Mouse (Mus musculus): ENCODE measurements around the gene Gm49354. TPM values are rescaled to one million over a fixed set of nuclear protein-coding genes. Genes with fewer than 3 reads are reported as not detected.
"Not testable (repeated sequence)": the region's sequence is repeated elsewhere in the genome, so short reads cannot be mapped to it uniquely, and the experiment has no call there.

Gm49354 gene
- polyA plus RNA-seq, 1 experiment from 2014 or later: not detected

DNA sequence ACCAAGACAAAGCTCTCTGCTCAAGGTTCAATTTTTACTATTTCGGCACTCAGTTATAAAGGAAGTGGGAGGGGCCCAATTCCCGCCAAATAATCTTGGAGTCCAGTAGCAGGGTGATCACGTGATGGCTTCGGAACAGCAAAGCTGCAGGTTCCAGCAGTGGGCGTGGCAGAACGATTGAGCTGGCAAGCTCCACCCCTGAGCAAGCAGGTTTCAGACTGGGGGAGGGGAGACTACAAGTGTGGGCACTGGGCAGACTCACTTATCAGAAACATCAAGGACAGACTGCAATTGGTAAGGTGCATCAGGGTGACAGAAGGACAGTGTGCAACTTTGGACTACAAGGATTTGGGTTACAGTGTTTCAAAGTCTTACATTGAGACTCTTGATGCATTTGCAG is 47.7 kb downstream of the Gm49354 start:
- not testable (repeated sequence) for H3K4me2 ChIP-seq; H3K27me3 ChIP-seq; H3K9me3 ChIP-seq; ATAC-seq (ENCODE audit: insufficient number of reproducible peaks, insufficient read depth, low FRiP score, low TSS enrichment, low read depth); H3K9ac ChIP-seq (replicated peaks); H3K4me1 ChIP-seq (replicated peaks); H3K36me3 ChIP-seq; H3K4me3 ChIP-seq (replicated peaks); H3K27ac ChIP-seq
- 37% methylated on average over 6 of the region's 6 CpGs for WGBS

DNA sequence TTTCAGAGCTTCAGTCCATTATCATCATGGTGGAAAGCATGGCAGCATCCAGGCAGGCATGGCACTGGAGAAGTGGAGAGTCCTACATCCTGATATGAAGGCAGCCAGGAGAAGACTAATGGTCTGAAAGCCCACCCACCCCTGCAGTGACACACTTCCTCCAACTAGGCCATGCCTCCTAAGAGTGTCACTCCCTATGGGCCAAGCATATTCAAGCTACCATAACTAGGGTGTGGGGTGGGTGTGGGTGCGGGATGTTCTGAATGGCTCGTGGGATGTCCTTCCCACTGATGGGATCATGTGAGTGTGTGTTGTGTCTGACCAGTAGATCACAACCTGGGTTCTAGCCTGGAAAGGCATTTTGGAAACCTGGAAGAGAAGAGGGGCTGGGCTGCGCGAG is 48.1 kb downstream of the Gm49354 start:
- ATAC-seq (ENCODE audit: insufficient number of reproducible peaks, insufficient read depth, low FRiP score, low TSS enrichment, low read depth): no peak
- Histone ChIP-seq H3K27me3 (peaks cover 3% of the 10 kb centered on the region), H3K4me1 (replicated peaks) (no peaks in the 10 kb centered on the region), H3K9me3 (no peaks in the 10 kb centered on the region), H3K4me3 (replicated peaks) (no peak overlapping the region), H3K9ac (replicated peaks) (no peak overlapping the region), H3K27ac (no peak overlapping the region), H3K36me3 (no peaks in the 10 kb centered on the region), H3K4me2 (no peak overlapping the region)
- 79% methylated on average over 4 of the region's 4 CpGs for WGBS

DNA sequence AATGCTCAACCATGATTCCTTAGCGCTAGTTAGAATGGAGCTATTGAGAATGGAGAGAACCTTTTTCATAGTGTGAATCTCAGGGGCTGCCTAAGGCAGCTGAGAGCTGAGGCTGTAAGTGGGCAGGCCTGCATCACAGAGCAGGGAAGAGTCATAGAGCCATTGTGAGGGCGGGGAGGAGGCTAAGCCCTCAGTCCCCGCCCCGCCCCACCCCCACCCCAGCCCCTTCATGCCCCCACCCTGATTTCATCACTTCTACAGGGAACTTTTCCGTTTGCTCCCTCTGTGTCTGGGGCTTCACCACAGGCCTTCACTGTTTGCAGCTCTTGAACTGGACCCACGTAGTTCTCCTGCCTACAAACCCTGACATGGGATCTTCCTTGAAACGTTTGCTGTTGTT is 50.4 kb downstream of the Gm49354 start, which contains the start of gene Spata31d1d:
Gene Spata31d1d, minus strand, starts transcription at position 101 of the 400 bp plus-strand sequence.
- 44% methylated on average over 6 of the region's 7 CpGs for WGBS
- H3K27ac ChIP-seq: no peak within 1 kb of the TSS
- ATAC-seq (ENCODE audit: insufficient number of reproducible peaks, insufficient read depth, low FRiP score, low TSS enrichment, low read depth): no peak
- H3K9ac ChIP-seq (replicated peaks): no peak within 1 kb of the TSS
- peaks cover 2% of the 10 kb centered on the region; the same call in 1 of the 2 replicates for H3K4me1 ChIP-seq (replicated peaks)
- no peaks in the 10 kb centered on the region for H3K36me3 ChIP-seq
- H3K27me3 ChIP-seq: peaks cover 6% of the 10 kb centered on the region
- H3K4me3 ChIP-seq (replicated peaks): no peak within 1 kb of the TSS
- H3K9me3 ChIP-seq: no peaks in the 10 kb centered on the region
- no peak within 1 kb of the TSS for H3K4me2 ChIP-seq

DNA sequence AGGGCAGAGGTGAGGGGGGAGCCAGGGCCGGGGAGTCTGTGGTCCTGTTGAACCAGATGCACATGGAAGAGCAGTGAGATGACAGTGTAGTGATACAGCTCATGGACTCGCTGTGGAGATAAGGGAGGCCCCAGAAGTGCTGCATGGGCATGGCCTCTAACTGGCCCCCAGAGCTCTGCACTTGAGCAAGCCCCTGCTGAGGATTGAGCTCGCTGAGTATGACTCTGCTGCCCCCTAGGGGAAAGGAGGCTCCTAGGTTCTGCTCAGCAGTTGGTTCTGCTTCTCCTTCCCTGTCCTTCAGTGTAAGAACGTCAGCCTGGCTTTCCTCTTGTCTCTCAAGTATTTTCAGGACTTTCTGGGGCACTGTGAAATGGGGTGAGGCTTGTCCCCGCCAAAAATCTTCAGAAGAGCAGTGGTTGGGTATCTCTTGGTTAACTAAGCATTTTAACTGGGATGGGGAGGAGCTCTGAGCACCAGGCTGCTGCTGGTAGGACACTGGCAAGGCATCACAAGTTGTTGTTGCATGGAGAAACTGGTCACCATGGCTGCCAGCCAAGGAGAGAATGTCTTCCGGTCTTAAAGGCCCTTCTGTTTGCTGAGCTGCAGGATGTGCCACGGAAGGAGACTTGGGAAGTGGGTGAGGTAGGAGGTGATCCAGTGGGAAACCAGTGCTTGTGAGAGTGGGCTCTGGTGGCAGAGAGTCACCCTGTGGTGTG is 53.5 kb downstream of the Gm49354 start:
- no peak overlapping the region for H3K9ac ChIP-seq (replicated peaks)
- no peak for ATAC-seq (ENCODE audit: insufficient number of reproducible peaks, insufficient read depth, low FRiP score, low TSS enrichment, low read depth)
- no peak overlapping the region for H3K4me3 ChIP-seq (replicated peaks)
- no peak overlapping the region for H3K4me2 ChIP-seq
- no peaks in the 10 kb centered on the region for H3K9me3 ChIP-seq
- 28% methylated on average over 7 of the region's 7 CpGs for WGBS
- no peaks in the 10 kb centered on the region for H3K36me3 ChIP-seq
- peaks cover 11% of the 10 kb centered on the region; the same call in 1 of the 2 replicates for H3K4me1 ChIP-seq (replicated peaks)
- H3K27ac ChIP-seq: no peak overlapping the region
- peaks cover 15% of the 10 kb centered on the region for H3K27me3 ChIP-seq

DNA sequence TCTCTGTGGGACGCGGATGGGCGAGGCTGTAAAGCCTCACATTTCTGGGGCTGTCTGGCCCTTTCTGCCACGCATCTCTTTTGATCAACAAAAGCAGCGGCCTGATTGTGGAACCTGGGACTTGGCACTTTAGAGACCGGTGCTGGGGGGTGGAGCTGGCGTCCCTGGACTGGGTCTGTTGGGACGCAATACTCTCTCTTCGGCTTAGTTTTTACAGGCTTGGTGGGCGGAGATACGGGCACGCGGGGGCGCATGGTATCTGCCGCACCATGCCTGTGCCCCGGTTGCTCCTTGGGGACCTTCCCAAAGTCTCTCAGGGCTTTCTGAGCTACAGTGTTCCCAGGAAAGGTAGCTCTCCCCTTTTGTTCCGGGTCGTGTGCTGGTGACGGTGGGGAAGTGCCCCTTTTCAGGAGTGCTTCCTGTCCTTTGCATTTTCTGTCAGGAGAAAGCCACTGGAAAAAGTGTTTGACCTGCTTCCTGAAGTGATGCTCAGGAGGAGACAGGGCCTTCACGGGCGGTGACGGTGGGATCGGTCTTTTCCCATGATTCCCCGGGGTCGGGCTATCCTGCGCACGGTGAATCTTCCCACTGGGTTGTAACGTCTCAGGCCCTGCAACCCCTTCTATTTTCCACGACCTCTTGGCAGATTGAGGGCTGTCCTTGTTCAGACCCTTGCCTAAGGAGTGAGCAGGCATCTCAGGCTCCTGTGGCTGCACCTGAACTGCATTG is 55.7 kb downstream of the Gm49354 start:
- Histone ChIP-seq H3K4me1 (replicated peaks) (peaks cover 11% of the 10 kb centered on the region; the same call in 1 of the 2 replicates), H3K27ac (no peak overlapping the region), H3K9me3 (no peaks in the 10 kb centered on the region), H3K4me2 (peak overlapping the region; percentile 52), H3K4me3 (replicated peaks) (peak overlapping the region; percentile 21), H3K9ac (replicated peaks) (peak overlapping the region; percentile 37; the same call in 1 of the 2 replicates), H3K36me3 (no peaks in the 10 kb centered on the region), H3K27me3 (peaks cover 15% of the 10 kb centered on the region)
- 29% methylated on average over 29 of the region's 29 CpGs for WGBS
- ATAC-seq (ENCODE audit: insufficient number of reproducible peaks, insufficient read depth, low FRiP score, low TSS enrichment, low read depth): no peak

DNA sequence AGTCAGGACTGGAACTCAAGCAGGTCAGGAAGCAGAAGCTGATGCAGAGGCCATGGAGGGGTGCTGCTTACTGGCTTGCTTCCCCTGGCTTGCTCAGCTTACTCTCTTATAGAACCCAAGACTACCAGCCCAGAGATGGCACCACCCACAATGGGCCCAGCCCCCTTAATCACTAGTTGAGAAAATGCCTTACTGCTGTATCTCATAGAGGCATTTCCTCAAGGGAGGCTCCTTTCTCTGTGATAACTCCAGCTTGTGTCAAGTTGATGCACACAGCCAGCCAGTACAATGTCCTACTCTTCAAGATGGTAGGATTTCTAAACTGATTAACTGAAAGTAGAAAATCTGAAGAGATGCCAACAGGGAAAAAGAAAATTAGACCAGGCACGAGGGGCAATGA is 60.0 kb downstream of the Gm49354 start:
- not testable (repeated sequence) for H3K4me2 ChIP-seq; ATAC-seq (ENCODE audit: insufficient number of reproducible peaks, insufficient read depth, low FRiP score, low TSS enrichment, low read depth); H3K27ac ChIP-seq; H3K9me3 ChIP-seq; H3K36me3 ChIP-seq; H3K4me3 ChIP-seq (replicated peaks); H3K9ac ChIP-seq (replicated peaks)
- 0 out of 2 replicates have a peak, but pooled peaks cover 12% of the 10 kb centered on the region for H3K27me3 ChIP-seq
- H3K4me1 ChIP-seq (replicated peaks): peaks cover 18% of the 10 kb centered on the region; the same call in 1 of the 2 replicates
- WGBS: 83% methylated on average over 1 of the region's 1 CpGs

DNA sequence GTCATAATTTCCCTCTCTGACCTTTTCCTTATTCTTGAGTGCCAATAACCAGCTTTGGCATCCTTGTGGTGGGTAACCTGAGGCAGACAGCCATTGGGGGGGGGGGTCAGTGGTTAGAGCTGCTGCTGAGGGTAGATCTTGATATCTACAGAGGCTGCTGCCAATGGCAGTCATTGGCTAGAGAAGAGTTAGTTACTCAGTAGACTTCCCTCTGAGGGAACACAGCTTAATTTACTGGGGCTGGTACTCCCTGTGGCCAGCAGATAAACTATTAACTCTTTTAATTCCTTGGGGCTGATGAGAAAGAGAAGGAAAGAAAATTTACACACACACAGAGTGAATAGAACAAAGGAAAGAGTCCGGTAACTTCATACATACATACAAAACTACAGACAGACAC is 62.6 kb downstream of the Gm49354 start:
- no peak overlapping the region for H3K4me2 ChIP-seq
- H3K4me1 ChIP-seq (replicated peaks): peaks cover 7% of the 10 kb centered on the region; the same call in 1 of the 2 replicates
- no peak overlapping the region for H3K4me3 ChIP-seq (replicated peaks)
- no peak for ATAC-seq (ENCODE audit: insufficient number of reproducible peaks, insufficient read depth, low FRiP score, low TSS enrichment, low read depth)
- no peak overlapping the region for H3K27ac ChIP-seq
- no peaks in the 10 kb centered on the region for H3K36me3 ChIP-seq
- 95% methylated on average over 1 of the region's 1 CpGs for WGBS
- 0 out of 2 replicates have a peak, but pooled peaks cover 2% of the 10 kb centered on the region for H3K27me3 ChIP-seq
- no peak overlapping the region for H3K9ac ChIP-seq (replicated peaks)
- H3K9me3 ChIP-seq: no peaks in the 10 kb centered on the region

DNA sequence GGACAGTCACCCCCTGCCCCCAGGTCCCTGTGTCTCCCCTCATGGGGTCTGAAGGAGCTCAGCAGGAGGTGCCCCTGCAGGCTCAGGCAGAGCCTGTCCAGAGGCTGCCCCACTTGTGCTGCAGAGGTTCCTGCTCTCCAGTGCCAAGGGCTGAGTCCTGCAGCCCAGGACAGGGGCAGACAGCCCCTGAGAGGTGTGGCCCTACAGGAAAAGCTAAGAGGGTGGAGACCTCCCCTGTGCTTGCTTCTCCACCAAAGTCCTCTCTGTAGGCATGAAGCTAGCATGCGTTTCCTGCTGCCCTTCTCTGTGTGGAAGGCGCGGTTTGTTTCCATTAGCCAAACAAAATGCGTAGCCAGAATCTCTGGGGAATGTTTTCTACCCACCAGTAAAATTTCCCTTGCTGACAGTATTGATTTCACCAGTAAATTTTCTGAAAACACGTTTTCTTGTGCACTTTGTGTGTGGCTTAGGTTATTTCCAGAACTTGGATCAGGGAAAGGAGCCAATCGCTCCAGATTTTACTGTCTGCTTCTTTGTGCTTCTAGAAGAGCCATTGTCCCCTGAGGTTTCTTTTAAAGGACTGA is 63.1 kb downstream of the Gm49354 start:
- H3K9me3 ChIP-seq; ATAC-seq (ENCODE audit: insufficient number of reproducible peaks, insufficient read depth, low FRiP score, low TSS enrichment, low read depth); H3K27me3 ChIP-seq; H3K27ac ChIP-seq; H3K4me3 ChIP-seq (replicated peaks); H3K9ac ChIP-seq (replicated peaks); H3K36me3 ChIP-seq; H3K4me1 ChIP-seq (replicated peaks); H3K4me2 ChIP-seq: not testable (repeated sequence)
- 39% methylated on average over 6 of the region's 6 CpGs for WGBS

DNA sequence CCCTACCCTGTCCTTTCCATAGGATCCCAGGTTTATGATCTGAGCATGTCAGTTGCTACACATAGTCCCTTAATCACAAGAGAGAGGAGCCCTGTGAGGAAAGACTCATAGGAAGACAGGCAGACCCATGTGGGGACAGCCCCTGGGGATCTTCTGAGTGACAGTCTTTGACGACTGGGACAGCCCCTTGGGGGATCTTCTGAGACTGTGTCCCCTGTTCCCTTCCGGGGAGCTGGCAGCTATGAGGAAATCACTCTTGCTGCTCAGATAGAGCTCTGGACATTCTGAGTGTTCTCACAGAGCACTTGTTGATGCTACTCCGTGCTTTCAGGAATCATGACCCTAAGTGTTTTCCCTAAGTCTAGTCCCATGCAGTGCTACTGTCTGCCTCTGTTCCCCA is 68.3 kb downstream of the Gm49354 start:
- no peaks in the 10 kb centered on the region for H3K9me3 ChIP-seq
- H3K9ac ChIP-seq (replicated peaks): no peak overlapping the region
- no peaks in the 10 kb centered on the region for H3K36me3 ChIP-seq
- peaks cover 7% of the 10 kb centered on the region; the same call in 1 of the 2 replicates for H3K27me3 ChIP-seq
- no peaks in the 10 kb centered on the region for H3K4me1 ChIP-seq (replicated peaks)
- no peak overlapping the region for H3K4me2 ChIP-seq
- WGBS: 47% methylated on average over 3 of the region's 3 CpGs
- ATAC-seq (ENCODE audit: insufficient number of reproducible peaks, insufficient read depth, low FRiP score, low TSS enrichment, low read depth): no peak
- no peak overlapping the region for H3K27ac ChIP-seq
- H3K4me3 ChIP-seq (replicated peaks): no peak overlapping the region

DNA sequence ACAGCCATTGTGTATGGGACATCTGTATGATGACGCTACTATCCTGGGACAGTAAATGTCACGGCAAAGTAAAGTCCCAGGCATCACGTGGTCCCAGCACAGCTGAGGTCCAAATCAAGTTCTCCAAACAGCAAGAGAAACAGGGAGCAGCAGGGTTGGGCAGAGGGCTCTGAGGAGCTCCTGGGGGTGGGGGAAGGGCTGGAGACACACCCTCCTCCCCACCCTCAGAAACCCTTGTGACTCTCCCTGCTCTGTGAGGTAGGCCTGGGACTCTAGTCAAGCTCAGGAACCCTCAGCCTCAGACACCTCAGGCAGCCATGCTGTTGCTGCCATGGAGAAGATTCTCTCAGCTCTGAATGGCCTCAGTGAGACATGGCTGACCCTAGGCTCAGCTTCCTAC is 70.1 kb downstream of the Gm49354 start, which contains the start of gene Spata31d1b:
Gene Spata31d1b, plus strand, starts transcription at position 301 of the 400 bp plus-strand sequence.
- not testable (repeated sequence) for H3K9me3 ChIP-seq; H3K4me2 ChIP-seq; H3K27me3 ChIP-seq; H3K4me3 ChIP-seq (replicated peaks); ATAC-seq (ENCODE audit: insufficient number of reproducible peaks, insufficient read depth, low FRiP score, low TSS enrichment, low read depth); H3K9ac ChIP-seq (replicated peaks); H3K27ac ChIP-seq; H3K4me1 ChIP-seq (replicated peaks); H3K36me3 ChIP-seq
- 74% methylated on average over 3 of the region's 3 CpGs for WGBS

DNA sequence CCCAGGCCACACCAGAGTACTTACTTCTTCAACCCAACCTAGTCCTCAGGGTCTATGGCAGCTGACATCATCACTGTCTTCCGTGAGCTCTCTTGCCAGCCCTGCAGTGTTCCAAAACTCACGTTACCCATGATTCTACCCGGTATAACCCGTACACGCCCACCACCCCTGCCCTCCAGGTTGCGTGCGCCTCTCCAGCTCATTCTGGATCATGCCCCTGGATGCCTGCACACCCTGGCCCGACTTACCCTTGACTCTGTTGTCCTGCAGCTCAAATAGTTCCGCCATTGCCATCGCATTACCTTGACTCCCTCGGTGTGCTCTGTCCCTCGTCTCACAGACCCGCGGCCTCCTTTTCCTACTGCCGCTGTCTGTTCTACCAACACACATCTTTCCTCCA is 71.8 kb downstream of the Gm49354 start, which contains the start of gene Spata31d1a:
Gene Spata31d1a, minus strand, starts transcription at position 101 of the 400 bp plus-strand sequence.
- Histone ChIP-seq H3K27me3 (peaks cover 7% of the 10 kb centered on the region; the same call in 1 of the 2 replicates), H3K4me2 (no peak within 1 kb of the TSS), H3K36me3 (no peaks in the 10 kb centered on the region), H3K27ac (no peak within 1 kb of the TSS), H3K4me3 (replicated peaks) (no peak within 1 kb of the TSS), H3K4me1 (replicated peaks) (no peaks in the 10 kb centered on the region), H3K9ac (replicated peaks) (no peak within 1 kb of the TSS), H3K9me3 (no peaks in the 10 kb centered on the region)
- ATAC-seq (ENCODE audit: insufficient number of reproducible peaks, insufficient read depth, low FRiP score, low TSS enrichment, low read depth): no peak
- 92% methylated on average over 15 of the region's 15 CpGs for WGBS
